Mouse (Mus musculus): Measurements from ENCODE around the gene Rpl10a.

Rpl10a gene

GRCm38 (mm10) chr17:28308297-28309195 lies 19.7 kb upstream of the Rpl10a start:
- 16% methylated on average over 18 of the region's 18 CpGs for WGBS

- WGBS = 69% methylated on average over 3 of the region's 3 CpGs
Measured at GRCm38 (mm10) chr17:28310831-28311230, 17.4 kb upstream of the Rpl10a start.

- WGBS = 63% methylated on average over 5 of the region's 5 CpGs
Measured at GRCm38 (mm10) chr17:28311366-28312132, 16.7 kb upstream of the Rpl10a start.

GRCm38 (mm10) chr17:28312232-28313211 lies 15.7 kb upstream of the Rpl10a start:
- WGBS = 23% methylated on average over 17 of the region's 17 CpGs

GRCm38 (mm10) chr17:28313212-28313879 lies 14.9 kb upstream of the Rpl10a start, which contains the start of gene Fance:
Gene Fance, plus strand, starts transcription at chr17:28313519.
- under 1% methylated on average over 69 of the region's 69 CpGs for WGBS

- 2% methylated on average over 11 of the region's 11 CpGs for WGBS
Measured at GRCm38 (mm10) chr17:28313880-28314225, 14.4 kb upstream of the Rpl10a start.

GRCm38 (mm10) chr17:28315611-28316160 lies 12.6 kb upstream of the Rpl10a start:
- 62% methylated on average over 20 of the region's 20 CpGs for WGBS

- 98% methylated on average over 9 of the region's 9 CpGs for whole genome bisulfite sequencing
Measured at GRCm38 (mm10) chr17:28316476-28316875, 11.8 kb upstream of the Rpl10a start.

GRCm38 (mm10) chr17:28317091-28317490 lies 11.2 kb upstream of the Rpl10a start:
- 79% methylated on average over 8 of the region's 8 CpGs for WGBS

GRCm38 (mm10) chr17:28317725-28318124 lies 10.5 kb upstream of the Rpl10a start:
- 85% methylated on average over 9 of the region's 9 CpGs for WGBS

GRCm38 (mm10) chr17:28321700-28322099 lies 6.6 kb upstream of the Rpl10a start:
- WGBS = 77% methylated on average over 4 of the region's 4 CpGs

GRCm38 (mm10) chr17:28323786-28324185 lies 4.5 kb upstream of the Rpl10a start:
- 93% methylated on average over 8 of the region's 8 CpGs for WGBS

GRCm38 (mm10) chr17:28324416-28324815 lies 3.9 kb upstream of the Rpl10a start:
- WGBS = 96% methylated on average over 7 of the region's 7 CpGs

GRCm38 (mm10) chr17:28325751-28326150 lies 2.5 kb upstream of the Rpl10a start:
- WGBS = 97% methylated on average over 8 of the region's 8 CpGs

GRCm38 (mm10) chr17:28326951-28327350 lies 1.3 kb upstream of the Rpl10a start:
- 73% methylated on average over 3 of the region's 3 CpGs for WGBS

GRCm38 (mm10) chr17:28327673-28328325 lies 472 bp upstream of the Rpl10a start:
- 7% methylated on average over 22 of the region's 22 CpGs for WGBS

GRCm38 (mm10) chr17:28328946-28329345 lies 675 bp downstream of the Rpl10a start:
- WGBS = 2% methylated on average over 25 of the region's 25 CpGs

- whole genome bisulfite sequencing = 15% methylated on average over 4 of the region's 4 CpGs
Measured at GRCm38 (mm10) chr17:28329503-28330231, 1.4 kb downstream of the Rpl10a start.

- 38% methylated on average over 2 of the region's 2 CpGs for WGBS
Measured at GRCm38 (mm10) chr17:28330232-28330546, 1.9 kb downstream of the Rpl10a start.

GRCm38 (mm10) chr17:28330590-28330989 lies 2.3 kb downstream of the Rpl10a start:
- 64% methylated on average over 8 of the region's 8 CpGs for WGBS
